Mouse (Mus musculus) T-cell, adult 66 days (primary cell): ENCODE results near the gene Mbd3l2. TPM values are rescaled to one million over a fixed set of nuclear protein-coding genes. Genes with fewer than 3 reads are reported as not detected.

Source experiments
- total RNA-seq, 2 experiments: library from RNA; stranded (reverse); gene quantifications; 3 replicates in 1 of 2; 4 replicates in 1 of 2; pipeline ENCODE4 v1.2.4; 2023

Gene Mbd3l2
- not detected for total RNA-seq

DNA sequence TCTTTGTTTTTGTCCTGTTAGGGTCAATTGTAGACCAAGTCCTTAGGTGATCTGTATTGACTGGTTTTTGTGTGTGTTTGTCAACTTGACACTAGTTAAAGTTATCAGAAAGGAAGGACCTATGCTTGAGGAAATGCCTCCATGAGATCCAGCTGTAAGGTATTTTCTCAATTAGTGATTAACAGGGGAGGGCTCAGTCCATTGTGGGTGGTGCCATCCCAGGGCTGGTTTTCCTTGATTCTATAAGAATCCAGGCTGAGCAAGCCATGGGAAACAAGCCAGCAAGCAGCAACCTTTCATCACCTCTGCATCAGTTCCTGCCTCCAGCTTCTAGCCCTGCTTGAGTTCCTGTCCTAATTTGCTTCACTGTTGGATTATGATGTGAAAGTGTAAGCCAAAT lies at the start of gene Mbd3l2:
Gene Mbd3l2 (plus strand): TSS at position 301 of the 400 bp plus-strand sequence.

DNA sequence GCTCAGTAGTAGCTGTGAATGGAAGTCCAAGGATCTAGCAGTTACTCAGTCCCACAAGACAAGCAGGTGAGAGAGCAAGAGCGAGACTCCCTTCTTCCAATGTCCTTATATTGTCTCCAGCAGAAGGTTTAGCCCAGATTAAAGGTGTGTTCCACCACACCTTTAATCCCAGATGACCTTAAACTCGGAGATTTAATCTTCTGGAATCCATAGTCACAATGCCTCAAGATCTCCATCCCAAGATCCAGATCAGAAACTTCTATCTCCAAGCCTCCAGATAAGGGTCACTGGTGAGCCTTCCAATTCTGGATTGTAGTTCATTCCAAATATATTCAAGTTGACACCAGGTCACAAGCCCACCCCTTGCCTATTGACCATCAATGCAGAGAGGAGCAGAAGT lies 27.6 kb upstream of the Mbd3l2 start, which contains the start of gene Naalad2:
Gene Naalad2 (minus strand): TSS at position 101 of the 400 bp plus-strand sequence.

GRCm38 (mm10) chr9:18404118-18404517 lies 26.3 kb upstream of the Mbd3l2 start, which contains the start of gene Ubtfl1:
Gene Ubtfl1 (plus strand): TSS chr9:18404418.

DNA sequence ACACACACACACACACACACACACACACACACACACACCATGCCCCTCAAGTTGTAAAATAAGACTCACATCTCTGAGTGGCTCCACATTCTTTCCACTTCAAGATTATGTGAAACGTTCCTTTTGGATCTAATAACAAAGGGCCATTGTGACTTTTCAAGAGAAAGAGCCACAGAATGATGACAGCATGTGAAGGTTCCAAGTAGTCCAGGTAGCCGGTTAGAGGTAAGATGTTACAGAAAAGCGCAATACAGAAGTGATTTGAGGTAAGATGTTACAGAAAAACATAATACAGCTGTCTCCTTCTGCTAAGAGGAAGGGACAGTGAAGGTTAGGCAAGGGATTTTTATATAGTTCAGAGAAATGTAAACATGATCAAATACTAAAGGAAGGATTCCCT lies 47.7 kb downstream of the Mbd3l2 start, which contains the start of the genes Zfp558 and Mbd3l1:
Gene Zfp558 (minus strand): TSS at position 101 of the 400 bp plus-strand sequence.
Gene Mbd3l1 (plus strand): TSS at position 192 of the 400 bp plus-strand sequence.

Other genes with a start within 250 kb of the Mbd3l2 start
- 100 to 1,000 TPM in 1 of 2 experiments, 10 to 100 TPM in 1; 87.0 to 122 TPM for gene Chordc1, start 138.5 kb upstream of the Mbd3l2 start, total RNA-seq
- gene Naalad2, start 27.7 kb upstream of the Mbd3l2 start, total RNA-seq: not detected
- not detected for gene Ubtfl1, start 26.2 kb upstream of the Mbd3l2 start, total RNA-seq
- gene Zfp558, start 47.6 kb downstream of the Mbd3l2 start, total RNA-seq: 1 to 10 TPM; 1.7 to 1.8 TPM
- not detected for gene Mbd3l1, start 47.7 kb downstream of the Mbd3l2 start, total RNA-seq
- under 1 TPM in 1 of 2 experiments, not detected in 1; 0.03 TPM for gene Muc16, start 243.9 kb downstream of the Mbd3l2 start, total RNA-seq